Mouse (Mus musculus): ENCODE measurements at regions not wholly inside any gene's neighbourhood (a gene's known extent, or its start where the extent isn't known, plus 50 kb on each side); places are given as distances from the start of the nearest gene placed in this dataset.

DNA sequence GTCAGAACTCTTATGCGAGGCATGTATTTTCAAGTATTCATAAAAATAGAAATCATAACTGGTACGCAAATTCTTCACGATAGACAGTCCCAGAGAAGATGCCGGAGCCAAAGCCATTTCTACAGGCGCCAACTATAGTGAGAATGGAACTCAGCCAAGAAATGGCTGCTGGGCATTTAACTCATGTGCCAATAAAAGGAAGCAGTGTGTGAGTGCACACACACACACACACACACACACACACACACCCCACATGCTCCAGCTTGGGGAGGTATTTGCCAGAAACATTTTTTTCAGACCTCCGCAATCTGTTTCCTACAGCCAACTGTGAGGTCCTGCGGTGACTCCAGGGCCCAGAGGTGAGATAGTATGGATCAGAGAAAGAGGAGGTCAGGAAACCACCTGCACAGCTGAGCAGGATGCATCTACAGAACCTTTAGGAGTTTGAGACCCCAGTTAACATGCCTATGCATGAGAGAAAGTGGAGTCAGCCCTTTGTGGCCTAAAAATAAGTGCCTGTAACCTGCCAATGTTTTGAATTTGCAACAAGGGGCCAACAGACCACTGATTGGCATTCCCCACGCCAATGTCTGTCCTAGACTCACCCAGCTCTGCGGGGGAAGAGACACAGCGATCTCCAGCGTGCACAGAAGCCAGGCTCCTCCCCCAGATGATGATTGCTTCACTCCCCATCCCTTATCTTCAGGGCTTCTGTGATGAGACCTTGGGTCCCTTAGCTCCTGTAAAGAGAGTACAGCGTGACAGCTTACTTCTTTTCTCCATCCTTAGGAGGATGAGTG lies 262.1 kb upstream of the Sp8 start:
- Histone ChIP-seq H3K27me3 (ENCODE audit: insufficient read depth, low read length) (no peaks in the 10 kb centered on the region; the same call in 1 of the 2 replicates), H3K4me1 (ENCODE audit: insufficient read depth, low read depth, low read length) (no peaks in the 10 kb centered on the region), H3K9me3 (replicated peaks) (no peaks in the 10 kb centered on the region), H3K36me3 (replicated peaks) (no peaks in the 10 kb centered on the region), H3K4me3 (ENCODE audit: low read depth, low read length) (no peak overlapping the region)
- DNase-seq (ENCODE audit: low spot score) (no peak), ATAC-seq (ENCODE audit: extremely low read depth, insufficient number of reproducible peaks, low FRiP score, poor library complexity, severe bottlenecking) (no peak)
- TF ChIP-seq TAL1 (conservative IDR thresholded peaks at IDR 0.05; ENCODE audit: low read depth, low read length) (no peak), CTCF (IDR thresholded peaks at IDR 0.05; ENCODE audit: low read depth, low read length) (no peak), GATA1 (IDR thresholded peaks at IDR 0.05; ENCODE audit: borderline replicate concordance, low read length) (no peak), POLR2AphosphoS5 (IDR thresholded peaks at IDR 0.05; ENCODE audit: insufficient replicate concordance, low read depth, low read length) (no peak), GATA2 (IDR thresholded peaks at IDR 0.05; ENCODE audit: borderline replicate concordance, low read depth, low read length) (no peak)

DNA sequence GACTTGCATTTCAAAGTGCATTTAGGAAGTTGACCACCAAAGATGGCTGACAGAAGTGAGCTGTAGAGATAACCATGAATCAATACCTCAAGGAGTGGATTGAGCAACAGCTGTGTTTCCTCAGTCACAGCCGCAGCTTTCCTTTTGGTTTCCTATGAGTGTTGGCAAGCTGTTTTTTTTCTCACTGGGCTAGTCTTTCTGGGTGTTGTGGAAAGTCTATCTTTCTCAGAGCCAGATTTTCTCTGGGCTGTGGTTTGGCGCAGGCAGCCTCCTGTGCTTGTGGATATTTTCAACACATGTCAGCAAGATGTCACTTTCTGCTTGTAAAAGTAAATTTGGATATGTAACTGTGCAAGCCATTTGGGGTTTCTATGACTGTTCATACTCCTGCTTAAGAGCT lies 268.6 kb upstream of the Sp4 start:
- no peaks in the 10 kb centered on the region for H3K36me3 ChIP-seq (replicated peaks)
- DNase-seq (ENCODE audit: low spot score): no peak
- no peaks in the 10 kb centered on the region for H3K4me1 ChIP-seq (ENCODE audit: insufficient read depth, low read depth, low read length)
- no peaks in the 10 kb centered on the region for H3K27me3 ChIP-seq (ENCODE audit: insufficient read depth, low read length)
- H3K4me3 ChIP-seq (ENCODE audit: low read depth, low read length): no peak overlapping the region
- H3K9me3 ChIP-seq (replicated peaks): no peaks in the 10 kb centered on the region
- no peak for TF ChIP-seq GATA1 (IDR thresholded peaks at IDR 0.05; ENCODE audit: borderline replicate concordance, low read length)
- no peak for TF ChIP-seq POLR2AphosphoS5 (IDR thresholded peaks at IDR 0.05; ENCODE audit: insufficient replicate concordance, low read depth, low read length)
- TF ChIP-seq GATA2 (IDR thresholded peaks at IDR 0.05; ENCODE audit: borderline replicate concordance, low read depth, low read length): no peak
- TF ChIP-seq CTCF (IDR thresholded peaks at IDR 0.05; ENCODE audit: low read depth, low read length): no peak
- no peak for TF ChIP-seq TAL1 (conservative IDR thresholded peaks at IDR 0.05; ENCODE audit: low read depth, low read length)
- ATAC-seq (ENCODE audit: extremely low read depth, insufficient number of reproducible peaks, low FRiP score, poor library complexity, severe bottlenecking): no peak

DNA sequence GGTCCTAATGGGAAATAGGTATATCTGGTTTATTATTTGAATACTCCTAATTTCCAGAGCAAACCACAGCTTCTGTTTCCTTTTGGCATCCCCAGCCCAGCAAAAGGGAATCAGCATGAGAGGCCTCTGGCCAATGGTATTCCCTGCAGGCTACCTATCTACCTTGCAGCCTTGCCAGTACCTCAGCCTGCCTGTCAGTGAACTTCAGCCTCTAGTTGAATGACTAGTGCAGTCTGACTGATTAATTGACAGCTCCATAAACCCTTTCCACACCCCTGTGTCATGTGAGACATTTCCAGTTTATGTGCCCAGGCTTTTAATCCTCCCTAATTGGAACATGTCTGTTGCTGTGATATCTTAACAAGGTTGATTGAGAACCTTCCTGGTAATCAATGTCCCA lies 265.4 kb upstream of the Sp4 start:
- no peaks in the 10 kb centered on the region for H3K9me3 ChIP-seq (replicated peaks)
- no peaks in the 10 kb centered on the region for H3K27me3 ChIP-seq (ENCODE audit: insufficient read depth, low read length)
- H3K4me1 ChIP-seq (ENCODE audit: insufficient read depth, low read depth, low read length): no peaks in the 10 kb centered on the region
- no peak overlapping the region for H3K4me3 ChIP-seq (ENCODE audit: low read depth, low read length)
- ATAC-seq (ENCODE audit: extremely low read depth, insufficient number of reproducible peaks, low FRiP score, poor library complexity, severe bottlenecking) (no peak), DNase-seq (ENCODE audit: low spot score) (no peak)
- H3K36me3 ChIP-seq (replicated peaks): no peaks in the 10 kb centered on the region
- TF ChIP-seq TAL1 (conservative IDR thresholded peaks at IDR 0.05; ENCODE audit: low read depth, low read length) (no peak), GATA1 (IDR thresholded peaks at IDR 0.05; ENCODE audit: borderline replicate concordance, low read length) (no peak), CTCF (IDR thresholded peaks at IDR 0.05; ENCODE audit: low read depth, low read length) (no peak), GATA2 (IDR thresholded peaks at IDR 0.05; ENCODE audit: borderline replicate concordance, low read depth, low read length) (no peak), POLR2AphosphoS5 (IDR thresholded peaks at IDR 0.05; ENCODE audit: insufficient replicate concordance, low read depth, low read length) (no peak)

DNA sequence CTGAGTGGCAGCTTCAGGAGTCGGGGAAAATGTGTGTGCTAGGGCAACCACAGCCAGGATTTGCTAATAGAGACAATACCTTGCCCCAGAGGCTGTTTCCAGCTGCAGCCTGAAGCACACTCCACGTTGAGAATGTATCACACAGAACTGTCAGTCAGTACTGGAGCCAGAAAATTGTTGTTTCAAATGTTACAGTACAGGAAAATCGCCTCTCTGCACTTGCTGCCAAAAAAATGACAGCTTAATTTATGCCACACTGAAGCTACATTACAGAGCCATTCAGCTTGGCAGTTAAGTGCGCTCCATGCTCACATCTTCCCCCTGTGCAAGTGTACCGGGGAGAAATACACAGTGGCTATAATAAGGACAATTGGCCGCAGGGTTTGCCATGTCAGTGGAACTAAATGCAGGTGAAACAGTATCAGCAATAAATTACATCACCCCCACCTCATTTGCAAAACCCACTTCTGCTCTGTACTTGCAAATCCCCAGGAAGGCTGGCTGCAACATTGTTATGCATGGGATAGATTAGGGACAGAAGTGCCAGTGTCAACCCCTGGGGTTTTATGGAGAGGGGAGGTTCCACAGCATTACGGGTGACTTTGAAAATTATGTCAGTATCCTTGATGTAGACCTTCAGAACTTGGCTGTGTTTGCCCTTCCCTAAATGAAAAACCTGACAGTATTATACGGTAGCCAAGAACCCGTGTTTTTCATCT lies 263.3 kb upstream of the Sp4 start:
- no peak for ATAC-seq (ENCODE audit: extremely low read depth, insufficient number of reproducible peaks, low FRiP score, poor library complexity, severe bottlenecking)
- Histone ChIP-seq H3K9me3 (replicated peaks) (no peaks in the 10 kb centered on the region), H3K4me1 (ENCODE audit: insufficient read depth, low read depth, low read length) (no peaks in the 10 kb centered on the region), H3K27me3 (ENCODE audit: insufficient read depth, low read length) (no peaks in the 10 kb centered on the region), H3K36me3 (replicated peaks) (no peaks in the 10 kb centered on the region), H3K4me3 (ENCODE audit: low read depth, low read length) (no peak overlapping the region)
- no peak for TF ChIP-seq GATA2 (IDR thresholded peaks at IDR 0.05; ENCODE audit: borderline replicate concordance, low read depth, low read length)
- TF ChIP-seq GATA1 (IDR thresholded peaks at IDR 0.05; ENCODE audit: borderline replicate concordance, low read length): no peak
- no peak for TF ChIP-seq TAL1 (conservative IDR thresholded peaks at IDR 0.05; ENCODE audit: low read depth, low read length)
- TF ChIP-seq CTCF (IDR thresholded peaks at IDR 0.05; ENCODE audit: low read depth, low read length): no peak
- TF ChIP-seq POLR2AphosphoS5 (IDR thresholded peaks at IDR 0.05; ENCODE audit: insufficient replicate concordance, low read depth, low read length): no peak
- DNase-seq (ENCODE audit: low spot score): no peak

DNA sequence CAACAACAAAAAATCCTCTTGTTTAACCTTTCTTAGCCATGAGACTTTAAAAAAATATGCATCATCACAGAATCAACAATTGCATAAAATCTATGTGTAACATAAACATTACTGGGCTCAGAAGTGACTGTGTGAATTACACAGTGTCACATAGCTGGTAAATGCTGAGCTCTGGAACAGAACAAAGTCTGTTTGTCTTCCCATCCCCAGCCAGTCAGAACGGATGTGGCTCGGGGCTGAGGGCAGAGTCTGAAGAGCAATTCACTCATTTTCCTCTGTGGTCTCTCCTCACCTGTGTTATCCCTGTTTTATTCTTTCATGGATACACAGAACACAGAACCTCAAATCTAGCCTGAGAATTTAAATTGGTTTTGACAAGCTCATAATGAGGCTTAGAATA lies 261.0 kb upstream of the Sp4 start:
- H3K36me3 ChIP-seq (replicated peaks): no peaks in the 10 kb centered on the region
- no peaks in the 10 kb centered on the region for H3K27me3 ChIP-seq (ENCODE audit: insufficient read depth, low read length)
- DNase-seq (ENCODE audit: low spot score) (no peak), ATAC-seq (ENCODE audit: extremely low read depth, insufficient number of reproducible peaks, low FRiP score, poor library complexity, severe bottlenecking) (no peak)
- no peak overlapping the region for H3K4me3 ChIP-seq (ENCODE audit: low read depth, low read length)
- H3K9me3 ChIP-seq (replicated peaks): no peaks in the 10 kb centered on the region
- TF ChIP-seq GATA1 (IDR thresholded peaks at IDR 0.05; ENCODE audit: borderline replicate concordance, low read length): no peak
- no peak for TF ChIP-seq GATA2 (IDR thresholded peaks at IDR 0.05; ENCODE audit: borderline replicate concordance, low read depth, low read length)
- no peak for TF ChIP-seq TAL1 (conservative IDR thresholded peaks at IDR 0.05; ENCODE audit: low read depth, low read length)
- TF ChIP-seq CTCF (IDR thresholded peaks at IDR 0.05; ENCODE audit: low read depth, low read length): no peak
- TF ChIP-seq POLR2AphosphoS5 (IDR thresholded peaks at IDR 0.05; ENCODE audit: insufficient replicate concordance, low read depth, low read length): no peak
- no peaks in the 10 kb centered on the region for H3K4me1 ChIP-seq (ENCODE audit: insufficient read depth, low read depth, low read length)

DNA sequence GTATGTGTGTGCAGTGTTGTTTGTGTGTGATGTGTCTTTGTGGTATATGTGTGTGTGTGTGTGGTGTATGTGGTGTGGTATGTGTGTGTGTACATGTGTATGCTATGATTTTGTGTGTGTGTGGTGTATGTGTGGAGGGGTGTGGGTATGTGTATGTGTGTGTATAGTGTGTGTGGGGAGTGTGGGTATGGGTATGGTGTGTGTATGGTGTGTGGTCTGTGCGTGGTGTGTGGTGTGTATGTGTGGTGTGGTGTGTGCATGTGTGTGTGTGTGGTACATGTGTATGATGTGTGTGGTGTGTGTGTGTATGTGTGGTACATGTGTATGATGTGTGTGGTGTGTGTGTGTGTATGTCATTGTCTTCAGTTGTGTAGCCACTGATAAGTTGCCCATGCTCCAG lies 247.8 kb upstream of the Sp4 start:
- H3K36me3 ChIP-seq (replicated peaks): no peaks in the 10 kb centered on the region
- ATAC-seq (ENCODE audit: extremely low read depth, insufficient number of reproducible peaks, low FRiP score, poor library complexity, severe bottlenecking) (no peak), DNase-seq (ENCODE audit: low spot score) (no peak)
- no peaks in the 10 kb centered on the region for H3K27me3 ChIP-seq (ENCODE audit: insufficient read depth, low read length)
- H3K4me1 ChIP-seq (ENCODE audit: insufficient read depth, low read depth, low read length): no peaks in the 10 kb centered on the region
- peak overlapping the region; percentile 28; the same call in 1 of the 2 replicates for H3K4me3 ChIP-seq (ENCODE audit: low read depth, low read length)
- no peaks in the 10 kb centered on the region for H3K9me3 ChIP-seq (replicated peaks)
- TF ChIP-seq GATA1 (IDR thresholded peaks at IDR 0.05; ENCODE audit: borderline replicate concordance, low read length) (no peak), TAL1 (conservative IDR thresholded peaks at IDR 0.05; ENCODE audit: low read depth, low read length) (no peak), GATA2 (IDR thresholded peaks at IDR 0.05; ENCODE audit: borderline replicate concordance, low read depth, low read length) (no peak), POLR2AphosphoS5 (IDR thresholded peaks at IDR 0.05; ENCODE audit: insufficient replicate concordance, low read depth, low read length) (no peak), CTCF (IDR thresholded peaks at IDR 0.05; ENCODE audit: low read depth, low read length) (no peak)
